Mouse (Mus musculus) E14TG2a.4 (cell line): ENCODE data around the gene Vmn1r85.

Experiments used
- CTCF ChIP-seq: conservative IDR thresholded peaks from 2 replicates; pipeline ENCODE4 v1.5.1; 2014; ENCODE audit warnings: low read length
- NANOG ChIP-seq: IDR thresholded peaks from 2 replicates; pipeline ENCODE4 v1.6.1; 2014; ENCODE audit warnings: borderline replicate concordance, low read length, mixed read lengths
- POU5F1 ChIP-seq: IDR thresholded peaks from 2 replicates; pipeline ENCODE4 v1.6.1; 2014; ENCODE audit warnings: low read length, borderline replicate concordance

DNA sequence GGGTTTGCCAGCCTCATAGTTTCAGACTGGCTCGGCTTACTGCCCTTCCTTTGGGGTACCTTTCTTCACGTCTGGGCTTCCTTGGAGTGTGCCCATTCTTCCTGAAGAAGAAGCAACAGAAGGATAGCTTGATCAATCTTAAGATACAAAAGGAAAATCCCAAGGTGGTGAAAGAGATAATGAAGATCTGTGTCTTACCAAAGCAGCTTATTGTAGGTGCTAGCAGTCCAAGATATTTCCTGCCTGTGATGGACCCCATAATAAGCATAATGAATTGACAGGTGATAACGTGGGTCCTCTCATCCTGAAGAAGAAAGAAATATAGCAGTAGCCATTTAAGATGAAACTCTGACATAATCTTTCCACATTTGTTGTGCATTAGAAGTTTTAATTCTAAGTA lies at the start of gene Vmn1r85:
- TF ChIP-seq CTCF (no peak), NANOG (no peak), POU5F1 (no peak)
